Mouse (Mus musculus) retina, adult 2 months (tissue): ENCODE measurements around the gene Ift80.
"Not testable (repeated sequence)": the region's sequence is repeated elsewhere in the genome, so short reads cannot be mapped to it uniquely, and the experiment has no call there.

ENCODE experiments used
- DNase-seq: peaks from one replicate; pipeline ENCODE4 v3.0.0-alpha.2; 2012; ENCODE audit warnings: low read depth, low spot score

Gene Ift80

GRCm38 (mm10) chr3:68935498-68935897 is 68.9 kb downstream of the Ift80 start:
- no peak for DNase-seq

GRCm38 (mm10) chr3:68934259-68934658 is 70.1 kb downstream of the Ift80 start:
- DNase-seq, result no peak

- no peak for DNase-seq
These were observed 75.8 kb downstream of the Ift80 start for GRCm38 (mm10) chr3:68928619-68929018.

GRCm38 (mm10) chr3:68907509-68907908 is 96.9 kb downstream of the Ift80 start:
- no peak for DNase-seq

GRCm38 (mm10) chr3:68904902-68905778 is 99.2 kb downstream of the Ift80 start:
- no peak for DNase-seq

- DNase-seq, result not testable (repeated sequence)
These were observed 101.7 kb downstream of the Ift80 start for GRCm38 (mm10) chr3:68902636-68903035.

- no peak for DNase-seq
These were observed 107.2 kb downstream of the Ift80 start for GRCm38 (mm10) chr3:68897154-68897553.

GRCm38 (mm10) chr3:68895426-68895825 is 108.9 kb downstream of the Ift80 start:
- DNase-seq, result no peak

- DNase-seq, result no peak
These were observed 117.5 kb downstream of the Ift80 start for GRCm38 (mm10) chr3:68886845-68887244.

- no peak for DNase-seq
These were observed 130.3 kb downstream of the Ift80 start for GRCm38 (mm10) chr3:68874079-68874478.

- no peak for DNase-seq
These were observed 133.8 kb downstream of the Ift80 start for GRCm38 (mm10) chr3:68870568-68870950.

GRCm38 (mm10) chr3:68869691-68870567 is 134.4 kb downstream of the Ift80 start:
- no peak for DNase-seq

- DNase-seq, result no peak
These were observed 135.1 kb downstream of the Ift80 start, which contains the start of gene 1110032F04Rik for GRCm38 (mm10) chr3:68869211-68869690. Gene 1110032F04Rik (plus strand): TSS chr3:68869586.

GRCm38 (mm10) chr3:68852414-68852813 is 152.0 kb downstream of the Ift80 start:
- no peak for DNase-seq

GRCm38 (mm10) chr3:68848323-68848722 is 156.0 kb downstream of the Ift80 start:
- no peak for DNase-seq

GRCm38 (mm10) chr3:68844025-68844424 is 160.3 kb downstream of the Ift80 start:
- no peak for DNase-seq
